Mouse (Mus musculus): ENCODE data around the gene Olfr370. TPM values are rescaled to one million over a fixed set of nuclear protein-coding genes. Genes with fewer than 3 reads are reported as not detected.

Gene Olfr370
- total RNA-seq (2023), result not detected in 2 replicates

DNA sequence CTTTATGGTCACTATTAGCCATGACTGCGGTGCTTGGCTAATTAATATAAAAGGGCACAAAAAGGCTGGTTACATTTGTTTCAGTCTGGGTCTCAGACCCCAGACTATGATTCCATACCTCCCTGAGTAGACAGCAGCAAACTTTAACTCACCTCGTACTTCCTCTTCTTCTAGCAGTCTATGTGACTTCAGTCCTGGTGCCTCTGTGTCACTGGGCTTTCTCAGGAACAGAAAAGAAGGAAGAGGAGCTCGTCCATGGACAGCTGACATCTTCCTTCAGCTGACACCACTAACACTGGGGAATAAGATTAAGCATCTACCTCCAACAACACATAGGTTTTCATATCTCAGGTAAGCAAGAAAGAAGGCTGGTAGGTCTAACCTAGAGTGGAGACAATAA is at the start of gene Olfr370:
Gene Olfr370 (plus strand): TSS at position 45 of the 400 bp plus-strand sequence.

DNA sequence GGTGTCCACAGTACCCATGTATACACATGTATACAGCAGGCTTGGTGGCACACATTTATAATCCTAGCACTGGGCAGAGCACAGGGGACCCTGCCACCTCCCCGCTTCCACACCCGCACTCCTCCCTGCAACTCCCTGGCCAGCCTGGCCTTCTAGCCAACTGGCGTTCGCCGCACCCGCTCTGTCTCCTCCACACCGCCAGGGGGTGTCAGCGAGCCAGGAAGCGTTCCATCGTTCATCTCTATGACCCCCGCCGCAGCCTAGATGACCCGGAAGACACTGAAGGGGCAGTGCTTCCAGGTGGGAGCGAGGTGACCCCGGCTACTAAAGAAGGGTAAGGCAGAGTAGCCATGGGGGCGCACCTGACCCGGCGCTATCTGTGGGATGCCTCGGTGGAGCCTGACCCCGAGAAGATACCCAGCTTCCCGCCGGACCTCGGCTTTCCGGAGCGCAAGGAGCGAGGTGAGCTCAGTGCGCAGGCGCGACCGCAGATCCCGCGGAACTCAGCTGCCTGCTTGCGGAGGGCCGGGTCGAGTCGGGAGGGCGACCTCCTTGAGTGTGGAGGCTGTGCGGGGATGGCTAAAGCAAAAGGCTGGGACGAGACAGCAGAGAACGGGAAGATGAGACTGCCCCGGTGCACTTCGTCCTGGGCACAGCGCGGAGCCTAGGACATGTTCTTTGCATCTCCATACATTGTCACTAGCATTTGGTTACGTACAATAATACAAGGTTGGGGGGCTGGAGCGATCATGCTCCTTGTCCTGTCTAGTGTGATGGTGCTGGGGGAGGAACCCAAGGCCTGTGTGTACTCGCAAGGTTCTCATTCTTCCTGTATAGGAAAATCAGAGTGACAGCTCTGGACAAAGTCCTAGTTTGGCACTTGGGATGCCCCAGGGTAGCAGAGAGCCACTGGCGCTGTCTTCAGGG is 31.2 kb downstream of the Olfr370 start, which contains the start of gene Ndufb7:
Gene Ndufb7 (plus strand): TSS at position 203 of the 927 bp plus-strand sequence.

Other genes starting within 250 kb of the Olfr370 start
- not detected in 2 replicates for gene Ucp1, start 245.4 kb upstream of the Olfr370 start, total RNA-seq (2023)
- gene Elmod2, start 203.3 kb upstream of the Olfr370 start, total RNA-seq (2023), result 9.1 and 12.5 TPM in 2 replicates
- gene Mgat4d, start 187.3 kb upstream of the Olfr370 start, total RNA-seq (2023), result not detected in 2 replicates
- gene Clgn, start 145.9 kb upstream of the Olfr370 start, total RNA-seq (2023), result not detected in 2 replicates
- 6.7 and 9.5 TPM in 2 replicates for gene Scoc, start 77.4 kb upstream of the Olfr370 start, total RNA-seq (2023)
- 123 and 125 TPM in 2 replicates for gene Ndufb7, start 30.9 kb downstream of the Olfr370 start, total RNA-seq (2023)
- 365 and 380 TPM in 2 replicates for gene Tecr, start 72.2 kb downstream of the Olfr370 start, total RNA-seq (2023)
- gene Dnajb1, start 72.4 kb downstream of the Olfr370 start, total RNA-seq (2023), result 58.1 and 75.3 TPM in 2 replicates
- 20.3 and 27.2 TPM in 2 replicates for gene Gipc1, start 116.9 kb downstream of the Olfr370 start, total RNA-seq (2023)
- 0.19 and 0.25 TPM in 2 replicates for gene Ptger1, start 130.9 kb downstream of the Olfr370 start, total RNA-seq (2023)
- gene Pkn1, start 163.4 kb downstream of the Olfr370 start, total RNA-seq (2023), result 260 and 307 TPM in 2 replicates
- gene Ddx39, start 179.4 kb downstream of the Olfr370 start, total RNA-seq (2023), result 36.3 and 48.8 TPM in 2 replicates
- gene Adgre5, start 205.5 kb downstream of the Olfr370 start, total RNA-seq (2023), result 1,138 and 1,301 TPM in 2 replicates

All from neutrophil, adult 65 days (primary cell).